Mouse (Mus musculus) brain, embryonic 18.5 days (tissue): ENCODE measurements at regions not wholly inside any gene's neighbourhood (a gene's known extent, or its start where the extent isn't known, plus 50 kb on each side); places are given as distances from the start of the nearest gene placed in this dataset.

Source experiments
- DNase-seq: peaks from one replicate; pipeline ENCODE4 v3.0.0-alpha.2; 2012; ENCODE audit warnings: low read depth, low spot score

DNA sequence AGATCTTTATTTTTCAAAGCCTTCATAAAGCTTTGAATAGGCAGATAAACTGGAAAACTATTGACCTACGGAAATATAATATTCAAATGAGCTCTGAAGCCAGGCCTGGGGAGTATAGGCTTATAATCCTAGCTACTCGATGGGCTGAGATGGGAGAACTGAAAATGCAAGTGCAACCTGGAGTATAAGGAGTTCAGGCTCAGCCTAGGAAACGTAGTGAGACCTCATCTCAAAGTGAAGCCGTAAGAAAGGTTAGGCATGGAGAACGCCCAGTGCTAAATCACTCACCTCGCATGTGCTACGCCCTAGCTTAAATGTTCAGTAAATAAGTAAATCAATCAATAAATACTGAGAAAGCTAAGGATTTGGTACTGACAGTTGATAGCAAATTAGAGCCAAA, 432.5 kb upstream of the Ubash3b start:
- no peak for DNase-seq

DNA sequence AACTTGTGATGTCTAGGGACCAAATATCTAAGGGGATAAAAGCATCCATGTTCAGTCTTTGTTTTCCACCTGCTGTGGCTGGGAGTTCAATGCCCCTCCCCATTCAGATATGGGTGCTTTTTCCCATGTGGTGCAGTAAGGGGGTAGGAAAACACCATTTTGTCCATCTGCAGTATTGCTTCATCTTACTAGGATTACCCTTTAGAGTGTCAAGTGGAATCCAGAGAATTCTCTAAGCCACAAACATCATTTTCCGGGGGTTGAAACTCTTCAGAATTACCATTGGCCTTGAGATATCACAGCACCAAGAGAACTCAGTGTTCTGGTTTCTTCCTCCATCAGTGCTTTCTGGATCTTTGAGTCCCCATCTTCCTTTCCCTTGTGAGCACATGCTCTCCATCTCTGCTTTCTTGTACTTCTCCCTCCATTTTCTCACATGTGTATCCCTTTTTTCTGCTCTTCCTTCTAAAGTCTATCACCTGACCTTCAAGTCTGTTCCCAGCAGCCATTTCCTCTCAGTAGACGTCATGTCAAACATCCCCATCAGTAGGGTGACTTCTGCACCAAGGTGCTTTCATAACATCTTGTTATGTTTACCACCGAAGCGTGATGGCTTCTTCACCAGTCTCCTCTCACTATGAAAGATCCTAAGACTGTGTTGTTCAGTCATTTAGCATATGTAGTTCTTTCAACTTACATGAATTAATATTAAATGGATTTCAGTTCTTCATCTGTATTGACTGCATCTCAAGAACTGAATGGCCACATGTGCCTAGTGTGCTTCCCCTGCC, 431.6 kb upstream of the Ubash3b start:
- no peak for DNase-seq

DNA sequence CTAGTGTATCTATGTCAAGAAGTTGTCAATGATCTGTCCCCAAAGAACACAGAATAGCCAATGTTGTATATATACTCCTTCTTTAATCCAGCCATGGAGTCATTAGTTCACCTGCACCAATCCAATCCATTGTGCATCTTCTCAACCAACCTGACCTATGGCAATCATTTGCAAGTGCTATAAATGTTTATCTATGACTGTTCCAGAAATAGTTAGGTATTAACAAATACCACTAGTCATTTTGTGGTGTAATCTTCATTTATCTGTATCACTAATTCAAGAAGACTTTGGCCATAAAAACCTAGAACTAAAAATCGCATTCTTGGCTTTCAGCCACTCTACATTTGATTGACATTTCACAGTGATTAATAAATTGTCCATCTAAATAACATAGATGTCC, 430.6 kb upstream of the Ubash3b start:
- DNase-seq, result no peak

DNA sequence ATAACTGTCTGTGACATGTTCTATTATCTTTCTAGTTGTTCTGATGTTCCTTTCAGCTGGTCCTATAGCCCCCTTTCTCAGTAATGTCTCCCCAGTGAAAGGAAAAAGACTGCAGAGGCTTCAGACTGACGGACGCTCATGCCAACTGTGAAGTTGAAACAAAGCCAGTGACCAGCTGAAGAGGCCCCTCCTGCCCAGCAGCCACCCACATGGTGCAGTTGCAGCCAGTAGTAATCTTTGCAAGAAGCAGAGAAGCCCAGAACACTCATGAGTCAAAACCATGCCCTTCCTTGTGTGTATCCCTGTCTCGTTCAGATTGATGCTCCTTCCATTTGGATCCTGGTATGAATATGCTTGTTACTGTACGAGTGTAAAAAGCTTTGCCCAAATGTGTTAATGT, 428.7 kb upstream of the Ubash3b start:
- no peak for DNase-seq

DNA sequence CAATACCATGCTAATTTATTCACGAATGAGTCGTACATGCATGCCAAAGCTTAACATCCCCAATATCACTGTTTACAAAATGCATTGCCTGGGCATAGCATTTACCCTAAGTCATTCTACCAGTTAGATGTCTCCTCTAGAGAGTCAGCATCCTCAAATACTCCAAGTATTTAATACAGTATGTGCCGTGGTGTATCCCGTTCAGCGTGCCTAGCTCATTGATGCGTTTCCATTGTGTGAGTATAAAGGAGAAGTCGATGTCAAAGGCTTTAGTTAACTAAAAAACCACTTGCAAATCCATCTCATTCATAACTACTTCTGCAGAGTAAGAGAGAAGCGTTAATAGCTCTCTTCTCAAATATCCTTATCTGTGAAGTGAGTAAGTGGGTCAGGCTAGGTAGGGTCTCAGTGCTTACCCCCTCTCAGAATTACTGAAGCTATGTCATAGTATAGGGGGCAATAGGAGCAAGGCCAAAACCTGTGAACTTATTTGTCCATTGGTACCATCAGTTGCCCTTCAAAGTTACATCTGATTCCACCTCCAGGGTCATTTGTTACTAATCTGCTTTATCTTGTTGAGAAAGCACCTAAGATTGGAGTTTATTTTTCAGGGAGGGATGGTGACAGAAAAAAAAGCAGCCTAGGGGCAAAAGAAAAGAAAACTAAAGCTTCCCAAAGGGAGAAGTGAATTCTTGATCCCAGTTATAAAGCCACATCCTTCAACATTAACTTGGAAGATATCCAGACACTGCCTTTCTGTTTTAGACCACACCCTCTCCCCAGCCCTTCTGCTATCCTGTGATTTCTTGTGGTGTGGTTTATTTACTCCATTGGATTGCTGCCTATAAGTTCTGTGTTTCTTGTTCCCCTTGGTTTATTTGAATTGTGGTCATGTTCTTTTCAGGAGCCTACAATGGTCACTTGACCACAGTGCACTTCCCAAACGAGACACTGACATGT, 427.2 kb upstream of the Ubash3b start:
- no peak for DNase-seq

DNA sequence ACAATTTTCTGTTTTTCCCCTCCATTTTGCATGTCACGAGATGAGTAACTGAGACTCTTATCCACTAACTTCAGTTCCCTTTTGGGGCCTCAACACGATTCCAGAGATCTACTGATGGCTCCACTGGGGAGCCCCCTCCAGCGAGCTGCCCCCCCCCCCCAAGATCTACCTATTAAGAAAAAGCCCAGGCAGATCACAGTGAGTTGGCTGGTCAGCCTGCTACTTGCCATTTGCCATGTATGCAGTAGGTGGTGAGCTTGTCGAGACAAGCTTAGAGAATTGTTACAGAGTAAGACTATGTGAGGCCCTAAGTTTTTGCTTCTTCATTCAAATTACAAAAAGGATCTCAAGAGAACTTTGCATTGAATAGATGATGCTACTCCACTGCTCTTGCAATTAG, 426.3 kb upstream of the Ubash3b start:
- no peak for DNase-seq

DNA sequence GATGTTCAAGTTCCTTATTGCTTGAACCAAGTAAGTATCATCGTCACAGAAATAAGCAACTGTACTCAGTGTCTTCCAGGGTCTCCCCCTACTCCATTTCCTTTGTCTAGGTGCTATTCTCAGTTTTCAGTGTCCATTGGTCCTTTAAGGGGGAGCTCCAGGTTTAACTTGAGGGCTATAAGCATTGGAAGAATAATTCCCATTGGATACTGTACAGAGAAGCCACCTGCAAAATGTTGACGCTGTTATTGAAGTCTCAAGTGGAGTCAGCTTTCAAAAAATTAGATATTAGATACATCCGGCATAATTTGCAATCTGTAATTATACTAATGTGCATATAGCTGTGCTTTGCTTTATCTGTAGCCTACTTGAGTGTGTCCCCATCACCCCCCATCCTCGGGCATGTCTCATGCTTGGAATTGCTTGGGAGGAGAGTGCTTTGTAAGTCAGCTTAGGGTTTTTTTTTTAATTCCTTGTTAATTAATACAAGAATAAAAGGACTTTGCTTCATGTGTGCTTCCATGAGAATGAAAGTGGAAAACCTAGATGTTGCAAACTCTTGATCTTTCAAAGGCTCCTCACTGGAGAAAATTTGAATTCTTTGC, 425.6 kb upstream of the Ubash3b start:
- no peak for DNase-seq

DNA sequence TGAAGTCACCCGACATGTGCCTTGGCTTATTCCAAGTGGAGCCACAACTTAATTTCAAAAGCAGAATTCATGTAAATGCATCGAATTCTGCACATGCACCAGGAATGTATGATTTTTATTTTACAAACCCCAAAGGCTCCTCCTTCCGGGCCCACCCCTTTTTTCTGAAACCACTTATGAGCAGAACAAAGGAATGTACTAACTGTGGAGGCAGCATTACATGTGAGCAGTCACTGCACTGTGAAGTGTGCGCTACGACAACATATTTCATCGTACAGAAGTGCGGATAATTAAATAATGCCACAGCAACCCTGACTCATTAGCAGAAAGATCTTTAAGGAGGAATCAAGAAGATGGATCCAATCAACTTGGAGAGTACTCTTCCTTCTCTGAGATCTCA, 424.8 kb upstream of the Ubash3b start:
- peak; percentile 83 for DNase-seq

DNA sequence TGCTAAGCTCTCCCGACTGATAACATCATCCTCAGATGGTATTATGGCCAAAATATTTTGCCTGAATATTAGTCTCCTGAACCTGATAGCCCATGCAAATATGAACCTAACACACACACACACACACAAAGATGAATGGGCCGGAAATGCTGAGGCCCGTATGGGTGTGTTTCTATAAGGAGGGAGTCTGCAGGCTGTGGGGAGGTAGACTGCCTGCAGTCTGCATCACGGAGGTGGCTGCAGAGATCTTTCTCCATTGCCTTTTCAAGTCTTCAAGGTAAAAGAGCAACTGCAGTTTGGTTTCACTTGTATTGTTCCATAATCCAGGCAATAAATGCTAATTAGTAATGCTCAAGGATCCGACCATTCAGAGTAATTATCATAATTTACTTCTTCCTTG, 424.3 kb upstream of the Ubash3b start:
- DNase-seq, result no peak

DNA sequence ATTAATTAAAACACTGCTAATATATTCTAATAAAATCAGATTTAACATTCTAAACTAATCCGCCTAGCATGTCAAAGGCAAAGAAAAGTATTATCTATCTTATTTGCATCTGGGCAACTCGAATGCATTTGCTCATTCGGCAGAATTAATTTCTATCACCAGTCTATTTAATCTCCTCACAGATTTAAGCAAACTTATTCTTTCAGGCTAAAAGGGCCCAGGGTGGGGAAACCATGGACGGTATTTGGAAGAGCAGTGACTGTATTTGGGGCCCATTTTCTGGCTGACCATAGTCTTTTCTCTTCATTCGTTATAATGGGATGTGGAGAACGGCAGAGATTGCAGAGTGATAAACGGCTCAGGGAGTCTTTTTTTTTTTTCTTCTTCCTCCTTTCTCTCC, 423.5 kb upstream of the Ubash3b start:
- DNase-seq, result no peak

DNA sequence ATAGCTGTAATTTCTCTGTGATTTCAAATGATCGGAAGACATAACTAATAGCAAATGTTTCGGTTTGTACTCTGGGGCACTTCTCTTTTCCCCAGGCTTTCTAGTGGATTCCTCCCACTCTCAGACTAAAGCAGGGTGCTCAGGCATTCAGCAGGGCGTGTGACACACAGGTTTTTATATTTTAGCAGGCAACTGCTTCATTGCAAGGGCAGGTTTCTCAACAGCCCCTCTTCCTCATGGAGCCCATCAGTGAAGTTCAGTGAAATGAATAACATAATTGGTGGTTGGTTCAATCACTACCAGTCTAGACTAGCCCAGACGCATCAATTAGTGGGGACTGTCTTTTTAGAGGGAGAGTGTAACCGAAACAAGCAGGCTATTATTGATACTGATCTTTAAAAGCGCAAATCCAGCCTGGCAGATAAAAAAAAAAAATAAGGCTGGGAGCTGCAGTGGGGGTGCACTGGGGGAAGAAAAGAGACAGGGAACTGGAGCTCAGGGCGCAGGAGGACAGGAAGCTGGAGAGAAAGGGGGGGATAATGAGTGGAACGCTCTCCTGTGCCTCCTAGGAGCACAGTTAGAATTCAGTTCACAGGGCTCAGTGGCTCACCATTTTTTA, 422.3 kb upstream of the Ubash3b start:
- DNase-seq, result no peak

DNA sequence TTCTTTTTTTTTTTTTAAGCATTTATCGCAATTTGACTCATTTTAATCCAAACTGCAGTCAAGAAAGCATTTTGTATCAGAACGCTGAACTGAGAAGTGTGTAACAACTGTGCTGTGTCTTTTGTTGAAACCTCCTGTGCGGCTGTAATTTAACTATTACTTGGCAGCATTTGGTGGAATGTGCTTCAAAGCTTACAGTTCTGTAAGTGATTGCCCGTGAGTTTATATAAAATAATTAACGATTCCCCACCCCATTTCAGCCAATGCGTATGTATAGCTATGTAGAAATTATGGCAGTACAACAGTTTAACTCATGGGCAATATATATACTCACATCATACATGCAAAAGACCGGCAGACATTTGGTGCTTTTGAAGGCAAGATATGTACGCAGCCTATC, 421.8 kb upstream of the Ubash3b start:
- DNase-seq, result no peak

DNA sequence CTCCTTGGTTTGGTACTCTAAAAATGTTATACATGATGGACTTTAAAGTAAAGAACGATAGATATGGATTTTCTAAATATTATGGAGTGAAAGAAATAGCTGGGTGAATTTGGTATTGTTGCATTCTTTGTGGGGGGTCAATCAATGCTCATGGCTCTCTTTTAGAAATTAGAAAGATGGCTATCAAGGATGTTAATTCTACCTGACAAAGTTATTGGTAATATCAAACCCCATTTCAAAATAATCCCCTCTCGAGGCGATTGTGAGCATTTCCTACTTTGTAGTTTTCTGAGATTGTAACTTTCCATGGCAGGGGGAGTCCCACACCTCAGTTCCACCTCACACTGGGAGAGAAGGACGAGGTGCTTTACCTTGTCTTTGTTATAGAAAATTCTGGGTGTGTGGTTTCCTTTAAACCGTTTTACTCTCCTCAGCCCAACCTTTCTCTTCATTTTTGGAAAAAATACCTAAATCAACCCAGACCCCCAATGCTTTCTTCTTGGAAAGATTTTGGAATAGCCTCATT, 421.3 kb upstream of the Ubash3b start:
- no peak for DNase-seq

DNA sequence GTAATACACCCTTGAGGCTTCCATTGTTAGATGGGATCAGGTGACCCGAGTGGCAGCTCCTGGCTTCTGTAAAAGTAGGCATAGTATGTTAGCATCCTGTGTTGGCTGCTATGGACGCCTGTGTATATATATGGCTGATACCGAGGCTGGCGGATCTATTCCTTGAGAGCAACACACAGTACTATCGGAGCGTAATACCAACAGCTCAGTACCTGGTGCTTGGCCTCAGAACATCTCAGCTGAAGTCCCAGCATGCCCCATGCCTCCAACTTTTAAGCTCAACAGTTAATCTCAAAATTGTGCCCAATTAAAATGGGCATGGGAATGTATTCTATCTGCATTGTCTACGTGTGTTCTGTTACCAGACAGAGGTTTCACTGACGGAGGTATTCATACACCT, 420.7 kb upstream of the Ubash3b start:
- no peak for DNase-seq

DNA sequence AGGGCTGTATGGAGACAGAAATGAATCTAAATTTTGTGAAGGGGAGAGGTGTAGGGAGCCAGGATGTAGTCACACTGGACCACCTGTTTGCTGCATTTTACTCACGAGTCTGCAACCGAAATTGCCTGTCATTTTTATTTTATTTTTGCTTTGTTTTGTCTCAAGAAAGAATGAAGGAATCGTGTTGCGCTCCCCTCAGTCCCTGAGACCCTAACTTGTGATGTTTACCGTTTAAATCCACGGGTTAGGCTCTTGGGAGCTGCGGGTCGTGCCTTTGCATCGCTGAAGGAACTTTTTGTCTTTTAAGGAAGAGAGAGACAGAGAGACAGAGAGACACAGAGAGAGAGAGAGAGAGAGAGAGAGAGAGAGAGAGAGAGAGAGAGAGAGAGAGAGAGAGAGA, 420.2 kb upstream of the Ubash3b start:
- DNase-seq, result no peak

DNA sequence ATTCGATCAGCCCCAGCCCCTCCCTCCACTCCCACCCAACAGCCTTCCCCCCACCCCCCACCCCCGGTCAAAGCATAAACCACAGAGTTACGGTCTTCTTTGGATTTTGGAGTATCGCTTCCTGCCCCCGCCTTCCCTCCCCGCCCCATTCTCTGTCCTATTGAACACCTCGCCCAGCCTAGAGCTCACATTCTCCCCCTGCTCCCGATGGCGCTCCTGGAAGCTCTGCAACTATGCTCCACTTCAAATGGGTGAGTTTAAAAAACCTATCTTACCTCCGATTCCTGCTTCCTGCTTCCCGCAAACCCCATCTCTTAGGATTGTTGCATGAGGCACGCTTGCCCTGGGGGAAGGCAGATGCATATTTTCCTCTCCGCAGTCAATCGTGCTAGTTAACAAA, 419.7 kb upstream of the Ubash3b start:
- DNase-seq, result no peak

DNA sequence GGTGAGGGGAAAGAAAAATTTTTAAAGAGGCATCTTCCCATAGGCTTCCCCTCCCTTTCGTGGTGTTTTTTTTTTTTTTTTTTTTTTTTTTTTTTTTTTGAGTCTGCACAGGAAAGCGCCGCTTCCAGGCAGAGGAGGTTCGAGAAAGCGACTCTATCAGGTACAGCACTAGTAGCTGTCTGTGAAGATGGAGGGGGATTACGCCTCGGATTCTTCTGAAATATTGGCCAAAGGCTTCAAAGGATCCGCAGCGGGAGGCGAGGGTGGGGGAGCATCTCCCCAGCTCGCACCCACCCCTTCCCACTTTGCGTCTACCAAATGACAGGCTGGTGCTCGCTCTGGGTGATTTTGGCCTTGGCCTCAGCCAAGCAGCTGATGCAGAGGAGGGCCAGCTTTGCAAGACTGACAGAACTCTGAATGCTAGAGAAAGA, 419.1 kb upstream of the Ubash3b start:
- peak; percentile 85 for DNase-seq

DNA sequence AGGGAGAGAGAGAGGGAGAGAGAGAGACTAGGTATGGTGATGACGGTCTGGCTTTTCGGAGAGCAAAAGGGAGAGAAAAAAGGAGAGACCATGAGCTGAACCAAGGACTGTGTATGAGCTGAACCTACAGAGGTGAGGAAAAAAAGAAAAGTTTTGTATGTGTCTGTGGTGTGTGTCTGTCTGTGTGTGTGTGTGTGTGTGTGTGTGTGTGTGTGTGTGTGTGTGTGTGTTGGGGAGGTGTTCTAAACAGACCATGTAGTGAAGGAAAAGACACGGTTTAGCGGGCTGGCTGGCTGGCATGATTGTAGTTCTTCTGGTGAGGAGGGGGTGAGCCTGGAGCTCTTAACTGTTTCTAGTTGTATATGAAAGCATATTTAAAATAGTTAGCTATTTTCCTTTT, 418.6 kb upstream of the Ubash3b start:
- DNase-seq, result no peak

DNA sequence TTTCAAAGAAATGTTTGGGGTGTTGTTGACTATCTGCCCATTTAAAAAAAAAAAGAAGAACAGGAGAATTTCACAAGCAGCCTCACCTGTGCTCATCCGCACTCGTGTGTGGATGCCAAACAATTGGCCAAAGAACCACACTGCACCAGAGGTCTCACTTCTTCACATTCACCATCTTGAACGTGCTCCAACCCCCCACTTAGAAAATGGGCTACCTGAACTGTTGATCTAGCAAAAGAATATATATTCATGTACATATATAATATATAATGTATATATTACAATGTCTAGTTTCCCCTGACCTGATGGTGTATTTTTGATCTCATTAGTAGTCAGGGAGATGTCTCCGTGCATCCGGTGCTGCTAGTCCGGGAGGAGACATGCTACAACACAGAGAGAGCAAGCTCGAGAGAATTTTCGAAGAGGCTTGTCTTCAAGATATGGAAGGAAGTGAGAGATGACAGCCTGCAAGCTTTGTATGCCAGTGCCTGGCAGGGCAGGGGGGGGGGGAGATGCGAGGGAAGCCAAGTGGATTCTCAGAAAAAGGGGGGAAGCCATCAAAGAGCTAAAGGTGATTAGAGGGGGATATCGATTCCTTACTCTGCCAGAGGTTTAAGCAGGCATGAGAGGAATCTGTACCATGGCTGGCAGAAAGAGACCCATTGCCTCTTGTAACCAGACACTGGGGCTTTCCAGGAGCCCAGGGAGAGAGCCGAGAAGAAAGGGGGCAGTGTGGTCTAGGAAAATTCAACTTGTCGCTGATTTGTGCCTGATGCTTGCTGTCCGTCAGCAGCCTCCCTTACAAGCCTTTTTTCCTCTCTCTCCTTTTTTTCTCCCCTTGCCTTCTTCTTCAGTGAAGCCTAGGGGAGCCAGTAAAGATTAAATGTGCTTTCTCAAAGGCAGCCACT, 417.9 kb upstream of the Ubash3b start:
- DNase-seq, result peak; percentile 90

DNA sequence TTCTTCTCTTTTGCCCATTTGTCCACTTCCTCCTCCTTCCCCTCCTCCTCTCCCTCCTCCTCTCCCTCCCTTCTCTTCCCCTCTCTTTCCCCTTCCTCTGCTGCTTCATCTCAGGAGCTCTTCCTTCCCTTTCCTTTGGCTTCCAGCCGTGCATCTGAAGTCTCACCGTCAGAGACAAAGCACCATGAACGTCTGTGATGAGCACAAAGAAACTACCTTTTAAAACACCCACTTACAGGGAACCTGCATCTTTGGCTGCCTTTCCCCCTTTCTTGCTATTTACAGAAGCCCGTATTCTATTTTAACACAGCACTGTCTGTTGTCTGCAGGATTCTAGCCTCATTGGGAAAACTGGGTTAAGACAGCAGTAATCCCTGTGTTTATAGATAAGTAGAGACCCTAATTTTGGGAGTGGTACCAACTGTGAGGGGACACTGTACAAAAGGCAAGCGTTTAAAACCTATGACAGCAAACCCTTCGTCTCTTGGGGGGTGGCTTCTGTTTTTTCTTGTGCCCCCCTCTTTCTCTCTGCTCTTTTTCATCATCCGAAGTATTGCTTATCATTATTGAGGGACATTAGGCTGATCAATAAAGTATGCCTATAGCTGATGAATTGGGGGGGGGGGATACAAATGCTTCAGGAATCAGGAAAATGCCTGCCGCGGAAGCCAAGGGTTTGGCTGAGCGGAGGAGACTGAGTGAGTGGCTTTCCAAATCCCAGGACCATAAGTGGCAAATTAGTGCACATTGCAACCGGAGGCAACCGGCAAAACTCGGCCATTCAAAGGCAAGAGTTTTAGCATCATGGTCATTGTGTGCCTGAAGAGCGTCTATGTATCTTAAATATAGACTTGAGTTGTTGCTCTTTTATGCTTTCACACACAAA, 417.0 kb upstream of the Ubash3b start:
- DNase-seq, result no peak
